Mouse (Mus musculus): Measurements from ENCODE around the gene Dkk2. TPM values are rescaled to one million over a fixed set of nuclear protein-coding genes. Genes with fewer than 3 reads are reported as not detected.
A peak's percentile ranks its signal among the peaks of the same experiment; 100 is the strongest.

The Dkk2 gene
- polyA plus RNA-seq, 1 experiment from 2014 or later, result 11.8 TPM

DNA sequence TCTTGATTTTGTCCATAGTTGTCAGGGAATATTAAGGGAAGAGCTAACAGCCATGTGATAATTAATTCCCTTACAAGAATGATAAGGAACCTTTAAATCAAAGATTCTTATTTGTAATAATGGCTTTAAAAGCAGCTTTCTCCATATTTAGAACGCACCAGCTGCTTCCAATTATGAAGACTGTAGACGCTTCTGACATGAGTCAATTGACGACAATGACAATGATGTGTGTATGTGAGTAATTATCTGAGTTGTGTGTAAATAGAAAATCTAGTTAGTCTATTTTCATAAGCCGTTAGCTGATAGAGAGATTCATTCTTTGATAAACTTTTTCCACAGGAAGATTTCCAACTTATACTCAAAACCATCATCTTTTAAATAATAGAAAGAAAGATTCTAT, 46.8 kb downstream of the Dkk2 start:
- Histone ChIP-seq H3K27ac (no peak overlapping the region), H3K27me3 (no peaks in the 10 kb centered on the region), H3K4me2 (no peak overlapping the region), H3K9me3 (no peaks in the 10 kb centered on the region), H3K4me3 (replicated peaks) (no peak overlapping the region), H3K9ac (no peak overlapping the region), H3K36me3 (replicated peaks) (no peaks in the 10 kb centered on the region), H3K4me1 (no peaks in the 10 kb centered on the region)
- 76% methylated on average over 4 of the region's 4 CpGs for WGBS
- no peak for ATAC-seq (ENCODE audit: low FRiP score)

DNA sequence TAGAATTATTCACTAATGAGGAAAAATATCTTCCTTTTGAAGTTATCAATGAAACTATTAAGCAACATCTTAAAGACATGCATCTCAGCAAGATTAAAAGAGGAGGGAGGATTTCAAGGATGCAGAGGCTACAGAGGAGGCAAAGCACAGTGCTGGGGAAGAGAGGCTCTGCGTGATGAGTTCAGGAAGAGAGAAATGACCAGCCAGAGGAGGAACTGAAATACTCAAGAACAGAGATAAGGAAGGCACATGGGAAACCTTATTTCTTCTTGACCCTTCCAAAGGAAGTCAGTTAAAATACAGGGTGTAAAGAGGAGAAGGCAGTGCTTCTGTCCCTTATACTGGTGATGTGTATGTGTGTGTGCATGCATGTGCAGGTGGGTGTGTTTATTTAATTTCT, 49.4 kb downstream of the Dkk2 start:
- H3K9me3 ChIP-seq, result no peaks in the 10 kb centered on the region
- H3K36me3 ChIP-seq (replicated peaks), result no peaks in the 10 kb centered on the region
- WGBS, result 85% methylated on average over 1 of the region's 1 CpGs
- no peaks in the 10 kb centered on the region for H3K4me1 ChIP-seq
- no peak overlapping the region for H3K4me2 ChIP-seq
- no peak overlapping the region for H3K4me3 ChIP-seq (replicated peaks)
- ATAC-seq (ENCODE audit: low FRiP score), result no peak
- H3K27me3 ChIP-seq, result no peaks in the 10 kb centered on the region
- no peak overlapping the region for H3K9ac ChIP-seq
- no peak overlapping the region for H3K27ac ChIP-seq

DNA sequence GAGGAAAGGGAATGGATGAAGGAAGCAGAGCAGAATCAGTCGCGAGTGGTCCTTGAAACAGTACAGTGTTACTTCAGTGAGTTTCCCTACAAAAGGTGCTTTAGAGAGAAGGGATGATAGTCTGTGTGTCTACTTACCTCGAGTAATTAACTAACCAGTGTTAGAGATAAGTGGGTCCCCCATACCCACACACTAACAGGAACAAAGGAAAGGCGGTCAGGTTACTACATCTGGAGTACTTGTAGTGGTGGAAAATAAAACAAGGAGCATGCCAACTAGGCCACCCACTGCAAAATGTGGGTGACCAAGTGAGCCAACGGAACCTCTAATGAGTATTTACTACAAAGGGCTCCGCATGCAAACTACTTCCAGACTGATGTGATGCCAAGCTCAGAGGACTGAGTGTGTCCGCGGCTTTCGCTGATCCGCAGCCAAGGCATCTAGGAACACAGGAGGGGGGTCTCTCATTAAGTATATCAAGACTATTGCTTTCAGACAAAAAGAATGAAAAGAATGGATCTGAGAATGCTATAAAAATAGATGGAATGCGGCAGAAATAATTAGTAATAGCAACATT, 52.8 kb downstream of the Dkk2 start:
- ATAC-seq (ENCODE audit: low FRiP score), result no peak
- no peaks in the 10 kb centered on the region for H3K9me3 ChIP-seq
- H3K9ac ChIP-seq, result no peak overlapping the region
- H3K4me3 ChIP-seq (replicated peaks), result no peak overlapping the region
- no peak overlapping the region for H3K27ac ChIP-seq
- no peaks in the 10 kb centered on the region for H3K36me3 ChIP-seq (replicated peaks)
- H3K4me1 ChIP-seq, result no peaks in the 10 kb centered on the region
- WGBS, result 56% methylated on average over 11 of the region's 11 CpGs
- no peak overlapping the region for H3K4me2 ChIP-seq
- no peaks in the 10 kb centered on the region for H3K27me3 ChIP-seq

DNA sequence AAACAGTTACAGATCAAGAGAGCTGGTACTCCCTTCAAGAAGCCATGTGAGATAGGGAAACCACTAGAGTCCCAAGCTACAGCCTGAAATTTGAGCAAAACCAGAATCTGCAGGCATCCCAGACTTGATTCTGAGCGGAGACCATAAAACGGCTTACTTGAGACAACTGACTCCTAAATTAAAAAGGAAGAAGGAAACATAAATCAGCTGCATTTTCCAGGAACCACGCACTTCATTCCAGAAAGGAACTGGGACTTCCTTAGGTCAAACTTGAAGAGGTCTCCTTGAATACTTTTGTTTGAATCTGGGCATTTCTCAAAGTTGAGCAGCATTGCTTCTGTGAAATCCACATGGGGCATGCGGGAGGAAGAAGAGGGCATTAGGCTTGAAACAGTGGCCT, 55.9 kb downstream of the Dkk2 start:
- Histone ChIP-seq H3K36me3 (replicated peaks) (no peaks in the 10 kb centered on the region), H3K9me3 (no peaks in the 10 kb centered on the region), H3K27me3 (no peaks in the 10 kb centered on the region), H3K4me1 (no peaks in the 10 kb centered on the region), H3K4me2 (no peak overlapping the region), H3K27ac (no peak overlapping the region), H3K4me3 (replicated peaks) (no peak overlapping the region), H3K9ac (no peak overlapping the region)
- no peak for ATAC-seq (ENCODE audit: low FRiP score)
- WGBS, result 93% methylated on average over 4 of the region's 4 CpGs

DNA sequence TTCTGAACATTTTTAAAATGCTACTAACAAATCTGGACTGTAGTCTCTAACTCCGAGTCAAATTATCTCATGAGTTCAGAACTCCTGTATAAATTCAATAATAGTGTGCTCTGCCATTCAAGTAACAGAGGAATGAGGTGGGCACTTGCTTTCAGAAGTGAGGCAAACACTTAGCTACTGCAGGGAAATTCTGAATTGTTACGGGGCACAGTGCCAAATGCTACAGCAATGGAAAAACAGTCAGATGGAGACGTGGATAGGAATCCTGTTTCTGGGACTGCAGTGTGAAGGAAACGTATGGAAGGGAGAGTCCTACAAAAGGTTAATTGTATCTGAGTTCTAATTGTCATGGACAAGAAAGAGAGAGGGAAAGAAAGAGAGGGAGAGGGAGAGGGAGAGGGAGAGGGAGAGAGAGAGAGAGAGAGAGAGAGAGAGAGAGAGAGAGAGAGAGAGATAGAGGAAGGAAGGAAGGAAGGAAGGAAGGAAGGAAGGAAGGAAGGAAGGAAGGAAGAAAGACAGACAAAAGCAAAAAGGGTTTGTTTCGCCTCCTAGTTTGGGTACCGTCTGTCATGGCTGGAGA, 64.4 kb downstream of the Dkk2 start:
- Histone ChIP-seq H3K27ac (no peak overlapping the region), H3K4me3 (replicated peaks) (no peak overlapping the region), H3K27me3 (no peaks in the 10 kb centered on the region), H3K9ac (no peak overlapping the region), H3K4me1 (no peaks in the 10 kb centered on the region), H3K9me3 (no peaks in the 10 kb centered on the region), H3K36me3 (replicated peaks) (no peaks in the 10 kb centered on the region), H3K4me2 (no peak overlapping the region)
- 67% methylated on average over 6 of the region's 6 CpGs for WGBS
- ATAC-seq (ENCODE audit: low FRiP score), result no peak

DNA sequence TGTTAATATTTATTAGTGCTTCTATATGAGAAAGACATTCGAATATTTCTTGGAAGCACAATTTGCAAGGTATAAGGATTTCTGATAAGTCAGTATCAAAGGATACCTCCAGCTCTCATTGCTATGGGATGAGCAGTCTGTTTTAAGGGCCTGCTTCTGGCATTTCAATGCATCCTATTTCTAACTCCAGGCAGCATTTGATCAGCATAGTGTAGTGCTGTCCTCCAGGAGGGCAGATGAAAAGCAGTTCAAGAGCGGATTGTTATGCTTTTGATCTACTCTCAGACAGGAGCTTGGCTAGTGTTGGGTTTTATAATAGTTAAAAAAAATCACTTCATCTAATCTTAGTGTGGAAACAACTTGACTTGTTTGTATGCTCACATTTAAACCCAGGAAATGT, 73.7 kb downstream of the Dkk2 start:
- H3K27ac ChIP-seq, result no peak overlapping the region
- WGBS, result 86% methylated on average over 2 of the region's 2 CpGs
- no peaks in the 10 kb centered on the region for H3K4me1 ChIP-seq
- no peaks in the 10 kb centered on the region for H3K27me3 ChIP-seq
- H3K4me3 ChIP-seq (replicated peaks), result no peak overlapping the region
- no peak overlapping the region for H3K9ac ChIP-seq
- H3K4me2 ChIP-seq, result no peak overlapping the region
- H3K9me3 ChIP-seq, result no peaks in the 10 kb centered on the region
- no peak for ATAC-seq (ENCODE audit: low FRiP score)
- H3K36me3 ChIP-seq (replicated peaks), result no peaks in the 10 kb centered on the region

DNA sequence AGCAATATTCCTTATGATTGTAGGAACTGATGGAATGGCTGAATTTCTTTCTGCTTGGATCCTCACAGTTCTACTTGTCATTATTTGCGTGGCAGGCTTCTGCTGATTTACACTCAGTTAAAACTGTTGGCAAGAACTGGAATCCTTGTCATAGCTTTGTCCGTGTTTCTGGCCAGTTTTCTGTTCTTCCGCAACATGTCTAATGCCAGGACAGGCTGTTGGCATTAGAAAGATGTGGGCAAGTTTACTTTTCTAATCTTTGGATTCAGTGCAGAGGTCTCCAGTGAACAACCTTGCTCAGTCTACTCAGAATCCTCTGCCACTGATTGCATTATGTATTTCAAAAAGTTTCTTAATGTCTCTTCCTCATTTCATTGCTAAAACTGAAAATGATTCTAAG, 83.8 kb downstream of the Dkk2 start:
- H3K4me3 ChIP-seq (replicated peaks), result no peak overlapping the region
- WGBS, result 93% methylated on average over 3 of the region's 3 CpGs
- H3K36me3 ChIP-seq (replicated peaks), result no peaks in the 10 kb centered on the region
- H3K27me3 ChIP-seq, result no peaks in the 10 kb centered on the region
- no peak for ATAC-seq (ENCODE audit: low FRiP score)
- no peaks in the 10 kb centered on the region for H3K9me3 ChIP-seq
- no peaks in the 10 kb centered on the region for H3K4me1 ChIP-seq
- no peak overlapping the region for H3K4me2 ChIP-seq
- H3K9ac ChIP-seq, result no peak overlapping the region
- H3K27ac ChIP-seq, result no peak overlapping the region

DNA sequence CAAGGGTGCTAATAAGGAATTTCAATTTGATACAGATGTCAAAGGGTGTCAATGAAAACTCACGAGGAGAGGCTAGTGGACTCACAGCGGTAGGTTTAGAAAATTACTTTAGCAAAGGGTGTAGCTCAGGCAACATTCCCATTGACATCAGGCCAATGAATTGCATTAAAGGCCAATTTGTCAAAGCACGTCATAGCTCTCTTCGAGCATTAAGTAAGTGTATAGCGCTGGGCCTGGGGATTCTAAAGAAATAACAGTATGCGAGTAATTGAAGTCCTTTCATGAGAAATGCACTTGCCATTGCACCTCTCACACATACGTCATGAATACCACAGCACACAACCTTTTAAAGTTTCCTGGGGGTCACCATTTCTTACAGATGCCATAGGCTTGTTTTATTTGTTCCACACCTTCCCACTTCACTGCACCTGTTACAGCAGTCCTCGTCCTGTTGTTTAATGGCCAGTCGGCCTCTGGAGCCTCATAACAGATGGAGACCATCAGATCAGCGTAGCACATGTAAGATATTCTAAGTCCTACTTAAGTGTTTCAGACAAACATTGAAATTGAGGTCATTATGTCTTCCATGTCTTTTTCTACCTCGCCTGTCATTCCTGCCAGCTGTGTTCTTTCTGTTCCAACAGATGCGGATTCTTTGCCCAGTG, 101.9 kb downstream of the Dkk2 start:
- WGBS, result 89% methylated on average over 12 of the region's 12 CpGs
- Histone ChIP-seq H3K9ac (no peak overlapping the region), H3K4me1 (no peaks in the 10 kb centered on the region), H3K9me3 (no peaks in the 10 kb centered on the region), H3K36me3 (replicated peaks) (no peaks in the 10 kb centered on the region), H3K27me3 (no peaks in the 10 kb centered on the region), H3K4me2 (no peak overlapping the region), H3K27ac (no peak overlapping the region), H3K4me3 (replicated peaks) (no peak overlapping the region)
- ATAC-seq (ENCODE audit: low FRiP score), result no peak

DNA sequence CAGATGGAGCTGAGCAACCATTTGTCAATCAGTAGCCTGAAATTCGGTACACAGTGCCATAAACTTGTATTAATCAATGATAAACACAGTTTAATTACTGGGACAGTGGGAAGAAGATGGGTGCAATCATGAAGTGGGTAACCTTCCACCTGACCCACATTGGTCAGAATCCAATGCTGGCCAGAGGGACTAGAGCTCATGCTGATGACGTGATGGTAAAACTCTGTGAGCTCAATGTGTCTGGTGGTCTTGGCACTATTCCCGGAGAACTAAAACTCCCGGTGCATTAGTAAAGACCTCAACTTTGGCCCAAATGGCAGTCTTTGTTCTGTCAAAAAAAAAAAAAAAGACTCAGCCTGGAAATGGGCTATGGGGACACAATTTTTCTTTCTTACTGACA, 116.9 kb downstream of the Dkk2 start:
- WGBS, result 88% methylated on average over 4 of the region's 4 CpGs
- H3K9me3 ChIP-seq, result no peaks in the 10 kb centered on the region
- H3K9ac ChIP-seq, result no peak overlapping the region
- ATAC-seq (ENCODE audit: low FRiP score), result no peak
- H3K4me3 ChIP-seq (replicated peaks), result no peak overlapping the region
- no peaks in the 10 kb centered on the region for H3K4me1 ChIP-seq
- no peak overlapping the region for H3K27ac ChIP-seq
- no peaks in the 10 kb centered on the region for H3K27me3 ChIP-seq
- no peaks in the 10 kb centered on the region for H3K36me3 ChIP-seq (replicated peaks)
- no peak overlapping the region for H3K4me2 ChIP-seq

DNA sequence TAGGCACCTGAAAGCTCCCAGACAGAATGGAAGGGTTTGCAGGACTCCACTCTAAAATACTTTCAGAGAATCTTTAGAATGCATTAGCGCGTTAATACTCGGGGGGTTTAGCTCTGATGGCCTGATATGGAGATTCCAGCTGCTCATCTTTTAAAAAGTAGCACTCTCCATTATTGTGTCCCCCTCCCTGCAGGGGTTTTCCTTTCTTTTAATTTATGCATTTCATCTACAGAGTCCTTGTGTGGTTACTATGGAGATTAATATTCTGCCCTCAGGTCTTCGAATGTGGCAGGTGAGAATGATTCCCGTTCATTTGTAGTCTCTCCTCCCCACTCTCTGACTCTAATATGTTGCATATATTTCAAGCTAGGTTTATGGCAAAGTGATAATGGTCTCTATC, 117.6 kb downstream of the Dkk2 start:
- Histone ChIP-seq H3K27me3 (no peaks in the 10 kb centered on the region), H3K36me3 (replicated peaks) (no peaks in the 10 kb centered on the region), H3K9ac (no peak overlapping the region), H3K4me1 (no peaks in the 10 kb centered on the region), H3K4me2 (no peak overlapping the region), H3K9me3 (no peaks in the 10 kb centered on the region), H3K27ac (no peak overlapping the region), H3K4me3 (replicated peaks) (no peak overlapping the region)
- ATAC-seq (ENCODE audit: low FRiP score), result no peak
- WGBS, result 69% methylated on average over 5 of the region's 5 CpGs

DNA sequence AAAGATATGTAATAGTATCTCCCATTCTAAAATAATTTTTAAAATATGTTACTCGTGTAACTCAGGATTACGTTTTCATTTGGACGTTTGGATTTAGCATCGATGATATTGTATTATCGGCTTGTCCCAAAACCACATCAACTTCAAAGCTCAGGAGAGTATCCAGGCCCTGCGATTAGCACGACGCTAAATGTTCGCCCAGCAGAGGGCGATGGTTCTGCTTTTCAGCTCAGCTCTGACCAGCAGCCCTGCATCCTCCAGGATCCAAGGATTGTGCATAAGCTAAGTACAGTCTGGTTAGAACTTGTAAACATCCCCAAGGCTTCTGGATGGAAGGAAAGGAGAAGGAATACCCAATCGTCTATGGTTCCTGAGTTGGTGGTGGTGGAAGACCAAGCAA, 122.4 kb downstream of the Dkk2 start:
- Histone ChIP-seq H3K4me1 (no peaks in the 10 kb centered on the region), H3K9me3 (no peaks in the 10 kb centered on the region), H3K4me3 (replicated peaks) (no peak overlapping the region), H3K9ac (no peak overlapping the region), H3K27me3 (no peaks in the 10 kb centered on the region), H3K27ac (no peak overlapping the region), H3K4me2 (no peak overlapping the region), H3K36me3 (replicated peaks) (no peaks in the 10 kb centered on the region)
- peak; percentile 79; the same call in 1 of the 2 replicates for ATAC-seq (ENCODE audit: low FRiP score)
- WGBS, result 32% methylated on average over 11 of the region's 11 CpGs

DNA sequence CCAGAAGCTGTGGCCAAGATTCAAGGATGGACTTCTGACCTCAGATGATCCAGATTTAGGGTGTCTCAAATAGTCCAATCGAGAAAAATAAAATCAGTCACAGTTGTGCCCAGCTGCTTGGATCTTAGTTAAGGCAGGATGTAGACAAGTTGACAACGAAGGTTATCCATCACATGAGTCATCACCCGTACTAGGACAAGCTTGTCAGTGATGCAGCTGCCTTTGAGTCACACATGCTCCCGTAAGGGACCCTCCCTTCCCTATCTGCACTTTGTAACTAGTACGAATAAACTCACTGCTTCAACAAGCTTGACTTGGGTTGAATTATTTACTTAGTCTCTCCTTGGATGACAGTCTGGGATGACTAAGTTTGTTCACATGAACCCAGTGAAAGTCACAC, 126.2 kb downstream of the Dkk2 start:
- H3K9me3 ChIP-seq, result no peaks in the 10 kb centered on the region
- no peak overlapping the region for H3K4me2 ChIP-seq
- no peaks in the 10 kb centered on the region for H3K36me3 ChIP-seq (replicated peaks)
- H3K27ac ChIP-seq, result no peak overlapping the region
- ATAC-seq (ENCODE audit: low FRiP score), result no peak
- no peak overlapping the region for H3K4me3 ChIP-seq (replicated peaks)
- no peaks in the 10 kb centered on the region for H3K27me3 ChIP-seq
- H3K4me1 ChIP-seq, result no peaks in the 10 kb centered on the region
- WGBS, result 89% methylated on average over 5 of the region's 5 CpGs
- H3K9ac ChIP-seq, result no peak overlapping the region

DNA sequence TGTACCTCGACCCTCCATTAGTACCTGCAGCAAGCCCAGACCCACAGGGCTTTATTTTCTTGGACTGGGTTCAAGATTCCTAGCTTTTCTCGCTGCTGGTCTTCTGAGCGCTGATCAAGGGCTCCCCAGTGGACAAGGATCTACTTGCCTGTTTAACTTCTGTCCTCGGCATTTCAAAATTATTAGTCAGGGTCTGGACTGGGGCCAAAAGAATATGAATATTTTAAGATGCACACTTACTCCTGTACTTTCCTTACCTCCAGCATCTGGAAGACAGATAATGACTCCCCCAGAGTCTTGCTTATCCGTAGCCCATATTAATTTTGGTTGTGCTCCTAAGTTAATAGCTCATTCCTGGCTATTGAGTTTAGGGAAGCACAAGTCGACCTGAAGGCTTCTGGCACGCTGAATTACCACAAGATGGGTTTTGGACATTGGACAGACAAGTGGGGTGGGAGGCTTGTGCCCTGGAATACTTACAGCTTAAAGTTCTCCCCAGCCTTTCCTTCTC, 134.9 kb downstream of the Dkk2 start:
- no peaks in the 10 kb centered on the region for H3K27me3 ChIP-seq
- no peaks in the 10 kb centered on the region for H3K9me3 ChIP-seq
- 90% methylated on average over 7 of the region's 7 CpGs for WGBS
- H3K4me3 ChIP-seq (replicated peaks), result no peak overlapping the region
- H3K9ac ChIP-seq, result no peak overlapping the region
- H3K36me3 ChIP-seq (replicated peaks), result no peaks in the 10 kb centered on the region
- no peaks in the 10 kb centered on the region for H3K4me1 ChIP-seq
- no peak overlapping the region for H3K27ac ChIP-seq
- H3K4me2 ChIP-seq, result no peak overlapping the region
- ATAC-seq (ENCODE audit: low FRiP score), result no peak
